Mouse (Mus musculus) adrenal gland (tissue): ENCODE measurements around the gene Pmp22.

Experiments used
- intact Hi-C: fragments of 180-260 bp; cut with DNase I; formaldehyde crosslinking; loops from one replicate; pipeline ENCODE4 v1.15.1; 2025
- long read RNA-seq, 2 experiments: library from polyadenylated mRNA; unstranded; transcript quantifications; one replicate each; pipeline ENCODE4 v2.0.0; 2020; ENCODE audit warnings: borderline replicate concordance in 1 of 2; ENCODE audit not compliant: insufficient replicate concordance in 1 of 2

Pmp22 gene
- long read RNA-seq, experiment 1, transcript Pmp22-202 (4 exons, 733 nt) = minor isoform, 23 of 148 reads
- long read RNA-seq, experiment 1, transcript Pmp22-201 (5 exons, 1,800 nt) = major isoform, 94 of 148 reads
- long read RNA-seq, experiment 1, partial matches to known transcripts = 11 of 148 reads
- long read RNA-seq, experiment 1, other reads (novel, unspliced or antisense) = 16 of 148 reads
- long read RNA-seq, experiment 2, transcript Pmp22-201 (5 exons, 1,800 nt) = major isoform, 101 of 145 reads
- long read RNA-seq, experiment 2, transcript Pmp22-202 (4 exons, 733 nt) = minor isoform, 25 of 145 reads
- long read RNA-seq, experiment 2, partial matches to known transcripts = 8 of 145 reads
- long read RNA-seq, experiment 2, other reads (novel, unspliced or antisense) = 10 of 145 reads

DNA sequence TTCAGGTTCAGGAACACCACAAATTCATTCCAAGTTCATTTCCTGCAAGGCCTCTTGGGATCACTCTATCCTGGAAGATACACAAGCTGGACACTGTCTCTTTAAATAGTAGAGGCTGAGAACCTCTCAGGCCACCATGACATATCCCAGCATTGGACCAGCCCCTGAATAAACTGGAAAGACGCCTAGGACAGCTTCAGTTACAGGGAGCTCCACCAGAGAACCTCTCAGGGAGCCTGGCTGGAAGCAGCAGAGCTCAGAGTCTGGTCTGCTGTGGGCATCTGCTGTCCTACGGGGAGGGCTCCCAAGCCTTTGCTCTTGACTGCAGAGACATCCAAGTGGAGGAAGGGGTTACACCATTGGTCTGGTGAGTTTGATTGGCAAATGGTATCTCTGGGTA lies at the start of gene Pmp22:
TSS of gene Pmp22 (plus strand) at position 199 of the 400 bp plus-strand sequence.
- intact Hi-C loops = no loop called here

DNA sequence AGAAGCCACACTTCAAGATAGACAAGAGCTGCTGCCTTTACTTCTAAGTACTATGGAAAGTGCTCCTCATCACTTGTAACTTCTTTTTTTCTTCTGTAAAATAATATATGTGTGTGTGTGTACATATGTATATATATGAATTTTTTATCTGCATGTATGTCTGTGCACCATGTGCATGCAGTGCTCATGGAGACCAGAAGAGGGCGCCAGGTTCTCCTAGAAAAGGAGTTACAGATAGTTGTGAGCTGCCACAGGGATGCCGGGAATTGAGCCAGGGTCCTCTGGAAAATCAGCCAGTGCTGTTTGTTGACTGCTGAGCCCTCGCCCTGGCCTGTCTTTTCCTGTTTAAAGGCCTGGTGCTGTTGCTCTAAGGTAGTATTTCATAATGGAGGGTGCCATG lies 44.2 kb upstream of the Pmp22 start:
- intact Hi-C loops = no loop called here

DNA sequence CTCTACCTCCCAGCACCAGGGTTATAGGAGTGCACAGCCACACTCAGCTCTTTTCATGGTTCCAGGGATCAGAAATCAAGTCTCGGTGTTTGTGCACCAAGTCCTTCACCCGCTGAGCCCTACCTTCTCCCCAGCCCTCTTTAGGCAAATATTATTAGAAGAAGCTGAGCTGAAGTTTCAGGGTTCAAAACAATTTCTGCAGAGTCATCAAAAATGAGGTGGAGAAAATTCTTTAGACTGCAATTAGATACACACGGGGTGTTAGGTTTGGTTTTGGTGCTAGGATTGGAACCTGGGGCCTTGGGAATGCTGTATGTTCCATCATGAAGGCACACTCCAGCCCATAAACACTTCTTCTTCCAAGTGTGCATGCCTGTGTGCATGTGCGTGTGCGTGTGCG lies 40.1 kb upstream of the Pmp22 start:
- intact Hi-C loops = no loop called here

DNA sequence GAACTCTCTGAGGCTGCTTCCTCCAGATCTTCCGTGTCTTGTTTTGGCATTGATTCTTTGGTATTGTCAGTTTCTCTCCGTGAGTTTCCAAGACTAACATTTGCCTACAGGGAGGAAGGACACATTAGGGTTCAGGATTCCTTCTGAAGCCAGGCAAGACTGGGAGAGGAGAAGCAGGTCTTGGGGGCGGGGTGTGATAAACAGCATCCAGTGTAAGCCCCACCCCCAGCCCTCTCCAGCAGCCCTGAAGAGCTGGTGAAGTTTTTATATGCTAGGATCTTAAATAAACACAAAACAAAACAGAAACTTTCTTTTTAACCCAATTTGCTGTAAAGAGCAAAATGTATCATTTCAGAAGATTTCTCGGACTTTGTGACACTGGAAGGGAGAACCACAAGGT lies 38.6 kb upstream of the Pmp22 start:
- intact Hi-C loops = no loop called here

DNA sequence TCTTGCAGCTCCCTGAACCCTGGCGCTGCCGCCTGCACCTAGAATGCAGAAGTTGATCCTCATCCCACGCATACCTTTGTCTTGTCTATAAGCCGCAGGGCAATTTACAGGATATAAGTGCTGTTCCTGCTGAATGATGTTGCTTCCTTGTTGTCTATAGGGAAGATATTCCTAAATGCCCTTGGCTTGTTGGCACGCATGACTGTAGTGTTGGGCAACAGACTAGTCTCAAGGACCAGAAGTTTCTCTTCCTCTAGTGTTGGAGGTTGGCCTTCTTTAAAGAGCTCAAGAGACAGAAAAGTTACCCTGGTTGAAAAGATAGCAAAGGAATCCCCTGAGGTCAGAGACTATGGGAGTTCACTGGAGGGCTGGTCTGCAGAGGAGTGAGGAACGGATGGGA lies 37.8 kb upstream of the Pmp22 start:
- intact Hi-C loops = no loop called here

DNA sequence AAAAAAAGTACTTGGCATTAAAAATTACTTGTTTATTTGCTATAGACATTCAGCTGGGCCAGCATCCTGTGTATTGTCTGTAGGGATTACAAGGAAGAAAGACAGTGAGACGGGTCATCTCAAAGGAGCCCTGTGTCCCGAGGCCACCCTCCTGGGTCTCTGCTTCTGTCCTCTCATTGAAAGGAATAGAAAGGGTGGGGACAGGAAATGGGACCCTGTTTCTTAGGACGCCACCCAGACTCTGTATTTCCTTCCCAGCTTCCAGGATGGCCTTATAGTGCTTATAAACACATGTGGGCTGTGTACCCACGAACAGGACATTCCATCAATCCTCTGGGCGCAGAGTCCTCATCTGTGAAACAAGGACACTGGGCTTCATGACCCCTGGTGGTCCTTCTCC lies 36.5 kb upstream of the Pmp22 start:
- intact Hi-C loops = no loop called here

DNA sequence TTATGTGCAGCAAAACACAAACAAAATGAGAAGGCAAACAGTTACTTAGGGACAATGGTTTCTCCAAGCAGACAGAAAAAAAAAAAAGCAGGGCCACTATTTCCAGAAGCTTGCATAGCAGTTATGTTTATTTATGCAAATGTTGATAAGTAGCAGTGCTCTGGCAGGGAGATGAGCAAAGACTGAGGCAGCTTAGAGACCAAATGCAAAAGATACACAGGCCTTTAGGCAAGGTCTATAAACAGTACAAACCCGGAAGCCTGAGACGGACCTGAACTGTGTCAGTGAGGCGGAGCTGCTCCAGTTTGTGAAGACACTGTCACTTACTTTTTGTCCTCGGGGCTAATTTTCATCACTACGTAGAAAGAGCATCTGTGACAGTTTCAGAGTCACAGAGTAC lies 35.2 kb upstream of the Pmp22 start:
- intact Hi-C loops = no loop called here

DNA sequence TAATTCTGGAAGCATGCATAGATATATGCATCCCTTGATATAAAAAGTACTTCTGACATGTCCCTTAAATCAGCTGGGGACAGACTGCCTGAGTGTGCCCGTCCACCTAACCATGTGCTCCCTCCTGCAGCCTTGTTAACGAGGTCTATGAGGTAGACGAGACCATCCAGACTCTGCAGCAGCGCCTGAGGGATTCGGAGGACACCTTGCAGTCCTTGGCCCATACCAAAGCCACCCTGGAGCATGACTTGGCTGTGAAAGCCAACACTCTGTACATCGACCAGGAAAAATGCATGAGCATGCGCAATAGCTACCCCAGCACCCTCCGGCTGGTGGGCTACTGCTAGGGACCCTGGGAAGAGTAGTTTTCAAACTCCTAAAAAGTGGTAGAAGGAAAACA lies 34.3 kb upstream of the Pmp22 start:
- intact Hi-C loops = no loop called here

DNA sequence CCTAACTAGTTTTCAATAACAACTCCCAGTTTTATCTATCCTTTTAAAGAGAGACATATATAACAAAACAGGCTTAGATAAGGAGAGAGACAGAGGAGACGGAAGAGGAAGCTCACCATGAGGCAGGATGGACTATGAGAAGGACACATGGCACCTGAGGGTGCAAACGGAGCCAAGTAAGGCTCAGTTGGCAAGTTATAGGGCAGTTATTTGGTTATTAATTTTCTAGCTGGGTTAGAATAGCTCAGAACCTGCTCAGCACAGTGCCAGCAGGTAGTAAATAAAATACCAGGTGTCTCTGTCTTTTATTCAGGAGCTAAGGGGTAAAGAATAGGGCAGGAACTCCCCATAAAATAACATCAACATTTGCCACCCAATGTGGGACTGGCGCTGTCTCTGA lies 30.8 kb upstream of the Pmp22 start:
- intact Hi-C loops = no loop called here

DNA sequence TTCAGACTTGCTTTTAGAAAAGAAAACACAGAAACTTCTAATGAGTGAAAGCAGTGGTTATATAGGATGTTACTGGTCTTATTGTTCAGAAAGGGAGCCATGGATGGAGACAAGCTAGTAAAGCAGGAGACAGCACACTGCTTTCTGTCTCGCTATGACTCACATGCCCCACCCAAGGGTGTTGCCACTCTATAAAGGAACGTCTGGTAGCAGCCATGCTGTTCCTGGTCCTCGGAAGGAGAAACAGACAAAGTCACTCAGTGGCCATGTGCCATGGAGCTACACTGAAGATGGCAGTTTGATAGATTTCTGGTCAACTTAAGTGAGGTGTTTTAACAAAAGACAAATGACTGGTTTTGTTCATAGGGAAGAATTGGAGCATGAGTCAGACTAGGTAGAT lies 29.4 kb upstream of the Pmp22 start:
- intact Hi-C loops = no loop called here

DNA sequence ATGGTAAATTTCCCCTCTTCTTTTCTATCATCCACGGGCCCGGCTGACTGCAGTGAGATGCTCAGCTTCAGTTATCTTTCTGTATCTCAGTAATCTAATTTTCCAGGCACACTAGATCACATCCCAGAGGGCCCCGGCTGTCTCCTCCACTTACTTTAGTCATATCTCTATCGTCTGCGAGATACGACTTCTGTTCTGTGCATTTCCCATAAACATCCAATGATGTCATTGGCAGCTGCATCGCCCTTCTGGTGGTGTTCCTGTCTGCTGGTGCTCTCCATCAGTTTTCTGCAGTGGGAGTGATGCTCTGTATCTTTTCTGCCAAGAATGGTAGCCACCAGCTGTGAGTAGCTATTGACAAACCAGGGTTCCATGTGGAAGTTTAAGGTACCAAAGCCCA lies 25.5 kb upstream of the Pmp22 start:
- intact Hi-C loops = no loop called here

DNA sequence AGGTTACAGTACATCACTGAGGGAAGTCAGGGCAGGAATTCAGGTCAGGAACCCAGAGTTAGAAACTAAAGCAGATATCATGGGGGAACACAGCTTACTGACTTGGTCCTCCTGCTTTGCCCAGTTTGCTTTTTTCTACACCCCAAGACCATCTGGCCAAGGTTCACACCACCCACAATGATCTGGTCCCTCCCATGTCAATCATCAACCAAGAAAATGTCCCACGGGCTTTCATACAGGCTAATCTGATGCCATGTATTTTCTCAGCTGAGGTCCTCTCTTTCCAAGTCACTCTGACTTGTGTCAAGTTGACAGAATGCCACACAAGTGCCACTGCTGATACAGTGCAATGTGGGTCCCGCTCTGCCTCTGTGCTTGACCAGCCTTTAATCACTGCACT lies 24.8 kb upstream of the Pmp22 start:
- intact Hi-C loops = no loop called here

DNA sequence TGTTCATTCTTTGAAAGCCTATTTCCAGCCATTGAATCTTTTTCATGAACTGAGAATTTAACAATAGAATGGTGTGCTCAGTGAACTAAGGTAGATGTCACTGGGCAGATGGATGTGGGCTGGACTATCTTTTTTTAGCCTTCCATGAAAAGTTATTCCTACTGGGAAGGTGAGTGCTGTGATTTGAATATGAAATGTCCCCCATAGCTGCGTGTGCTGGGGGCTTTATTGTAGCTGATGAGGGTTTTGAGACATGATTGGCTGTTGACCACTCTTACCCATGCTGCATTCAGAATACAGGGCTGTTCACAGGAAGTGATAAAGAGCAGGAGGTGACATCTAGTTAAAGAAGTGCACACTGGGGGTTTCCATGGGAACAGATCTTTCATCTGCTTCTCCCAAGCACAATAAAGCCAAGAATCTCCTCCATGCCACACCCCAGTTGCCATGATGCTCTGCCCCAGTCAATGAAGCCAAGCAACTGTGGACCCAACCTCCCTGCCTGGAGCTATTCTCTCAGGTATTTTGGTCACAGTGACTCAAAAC lies 19.5 kb upstream of the Pmp22 start:
- intact Hi-C loops = no loop called here

DNA sequence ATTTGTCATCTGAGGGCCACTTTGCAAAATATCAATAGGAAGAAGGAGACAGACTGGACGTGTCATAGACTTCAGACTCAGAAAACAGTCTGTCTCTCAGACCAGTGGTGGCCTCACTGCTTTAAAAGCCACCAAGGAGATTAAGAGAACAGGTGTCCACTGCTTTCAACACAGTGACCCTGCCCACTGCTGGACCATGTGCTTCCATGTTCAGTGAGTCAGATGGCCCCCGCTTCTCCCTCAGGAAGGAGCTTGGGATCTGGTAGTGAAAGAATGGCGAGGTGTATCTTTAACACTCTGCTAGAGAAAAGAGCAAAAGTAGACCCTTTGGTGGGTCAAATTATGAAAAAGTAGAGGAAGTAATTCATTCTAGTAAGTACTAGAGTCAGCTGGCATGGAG lies 18.5 kb upstream of the Pmp22 start:
- intact Hi-C loops = no loop called here

DNA sequence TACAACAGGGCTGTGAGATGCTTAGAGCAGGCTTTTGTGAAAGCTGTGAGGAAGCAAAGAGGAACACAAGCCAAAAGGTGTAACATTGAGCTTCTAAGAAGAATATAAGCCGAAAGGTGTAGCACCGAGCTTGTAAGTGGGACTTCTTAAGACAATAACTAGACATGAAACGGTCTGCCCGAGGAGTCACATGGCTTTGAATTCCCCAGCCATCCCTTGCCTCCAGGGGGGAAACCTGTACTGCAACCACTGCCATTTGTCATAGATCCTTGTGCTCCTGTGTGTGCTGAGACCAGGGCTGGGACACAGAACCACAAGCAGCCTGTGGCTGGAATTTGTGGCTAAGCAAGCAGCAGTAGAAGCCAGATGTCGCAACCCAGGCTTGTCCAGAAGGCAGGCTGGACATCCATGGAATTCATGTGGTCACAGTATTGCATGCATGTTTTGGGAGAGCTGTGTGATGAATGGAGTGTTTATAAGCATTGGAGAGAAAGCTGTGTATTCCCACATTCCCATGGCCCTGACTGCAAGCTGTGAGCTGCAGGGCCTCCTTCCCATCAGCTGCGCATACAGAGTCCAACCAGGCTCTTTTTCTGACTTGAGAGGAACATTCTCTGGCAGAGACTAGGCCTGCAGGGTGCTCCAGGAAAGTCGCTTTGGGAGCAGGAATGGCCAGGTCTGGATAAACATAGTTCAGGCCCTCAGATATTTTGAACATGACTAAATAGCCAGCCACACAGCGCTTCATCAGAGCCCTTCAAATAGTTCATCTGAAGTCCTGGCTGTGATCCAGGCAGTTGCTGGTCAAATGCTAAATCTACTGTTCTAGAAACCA lies 13.8 kb upstream of the Pmp22 start:
- intact Hi-C loops = no loop called here

DNA sequence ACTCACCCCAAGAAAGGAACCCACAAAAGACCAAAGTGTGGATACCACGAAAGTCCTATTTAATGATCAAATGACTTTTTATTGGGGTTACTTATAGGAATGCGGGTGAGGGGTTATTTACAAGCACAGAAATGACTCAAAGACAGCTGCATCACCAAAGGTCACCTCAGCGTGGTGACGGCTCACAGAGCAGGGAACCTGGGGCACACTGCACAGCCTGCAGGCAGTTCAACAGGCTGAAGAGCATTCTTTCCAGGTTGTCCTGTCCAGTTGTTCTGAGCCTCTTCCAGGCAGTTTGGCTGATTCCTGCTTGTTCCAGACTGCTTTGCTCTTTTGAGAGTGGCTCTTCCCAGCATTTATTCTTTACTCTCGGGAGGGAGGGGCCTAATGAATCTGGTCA lies 12.1 kb upstream of the Pmp22 start:
- intact Hi-C loops = no loop called here

DNA sequence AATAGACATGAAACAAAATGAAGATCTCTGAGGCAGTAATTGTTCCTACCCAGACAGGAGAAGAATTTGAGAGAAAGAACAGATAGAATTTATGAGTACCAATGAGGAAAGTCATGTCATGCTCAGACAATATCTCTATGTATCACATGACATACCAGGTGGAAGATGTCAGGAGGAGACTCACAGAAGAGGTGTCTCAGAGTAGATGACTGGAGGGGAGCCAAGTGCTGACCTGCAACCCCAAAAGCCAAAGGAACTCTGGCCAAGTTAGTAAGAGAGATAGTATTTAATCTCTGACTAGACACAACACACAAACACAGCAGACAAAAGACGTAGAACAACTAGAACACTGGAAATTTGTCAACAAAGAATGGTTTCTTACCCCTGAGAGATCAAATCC lies 11.5 kb upstream of the Pmp22 start:
- intact Hi-C loops = no loop called here

DNA sequence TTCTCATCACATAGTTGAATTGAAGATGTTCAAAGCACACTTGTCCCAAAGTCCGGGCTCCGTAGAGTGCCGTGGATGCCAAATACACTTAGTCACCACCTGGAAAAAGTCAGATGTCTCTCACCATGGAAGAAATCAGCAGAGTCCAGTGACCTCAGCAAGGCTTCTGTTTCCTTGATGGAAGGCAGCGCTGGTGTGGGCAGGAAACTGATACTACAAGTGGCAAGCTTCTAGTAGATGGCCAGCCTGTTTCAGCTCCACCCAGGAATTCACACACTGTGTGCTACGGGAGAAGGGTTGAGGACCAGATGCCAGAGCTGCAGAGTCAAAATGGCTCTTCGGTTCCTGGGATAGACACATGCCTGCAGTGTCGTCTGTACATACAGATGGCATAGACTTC lies 9.0 kb upstream of the Pmp22 start:
- intact Hi-C loops = no loop called here

DNA sequence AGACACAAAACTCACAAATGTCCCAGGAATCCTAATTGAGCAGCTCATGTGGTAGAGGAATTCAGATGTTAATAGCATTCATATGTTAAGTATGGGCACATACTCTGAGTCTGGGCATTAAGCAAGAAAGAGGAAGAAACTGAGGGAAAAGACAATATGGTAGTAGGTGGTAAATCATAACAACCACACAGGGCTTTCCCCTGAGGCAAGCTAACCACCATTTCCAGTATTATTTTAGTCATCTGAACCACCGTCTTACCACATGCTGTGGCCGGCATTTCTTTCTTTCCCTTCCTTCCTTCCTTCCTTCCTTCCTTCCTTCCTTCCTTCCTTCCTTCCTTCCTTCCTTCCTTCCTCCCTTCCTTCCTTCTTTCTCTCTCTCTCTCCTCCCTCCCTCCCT lies 6.5 kb upstream of the Pmp22 start:
- intact Hi-C loops = no loop called here

DNA sequence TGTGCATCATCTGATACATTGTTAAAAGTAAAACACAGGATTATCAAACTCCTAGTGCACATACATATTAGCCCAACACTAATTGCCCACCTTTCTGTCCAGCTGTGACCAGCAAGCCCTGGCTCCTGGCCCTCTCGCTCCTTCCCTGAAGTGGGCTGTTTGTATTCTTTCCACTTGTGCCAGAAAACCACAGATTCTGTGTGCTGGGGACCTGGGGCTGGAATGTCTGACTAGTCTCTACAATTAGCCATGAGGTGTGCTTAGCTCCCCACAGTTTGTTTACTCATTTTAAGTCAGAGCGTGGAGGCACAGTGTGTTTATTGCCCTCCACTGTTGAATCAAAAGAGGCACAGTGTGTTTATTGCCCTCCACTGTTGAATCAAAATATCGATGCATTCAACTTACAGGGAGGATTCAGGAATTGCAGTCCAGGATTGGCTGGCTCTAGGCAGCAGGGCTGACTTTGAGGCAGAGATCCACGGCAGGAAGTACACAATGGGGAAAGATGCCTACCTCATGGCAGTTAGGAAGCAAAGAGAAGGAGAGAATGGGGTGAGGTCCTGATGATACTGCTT lies 5.9 kb upstream of the Pmp22 start:
- intact Hi-C loops = no loop called here

DNA sequence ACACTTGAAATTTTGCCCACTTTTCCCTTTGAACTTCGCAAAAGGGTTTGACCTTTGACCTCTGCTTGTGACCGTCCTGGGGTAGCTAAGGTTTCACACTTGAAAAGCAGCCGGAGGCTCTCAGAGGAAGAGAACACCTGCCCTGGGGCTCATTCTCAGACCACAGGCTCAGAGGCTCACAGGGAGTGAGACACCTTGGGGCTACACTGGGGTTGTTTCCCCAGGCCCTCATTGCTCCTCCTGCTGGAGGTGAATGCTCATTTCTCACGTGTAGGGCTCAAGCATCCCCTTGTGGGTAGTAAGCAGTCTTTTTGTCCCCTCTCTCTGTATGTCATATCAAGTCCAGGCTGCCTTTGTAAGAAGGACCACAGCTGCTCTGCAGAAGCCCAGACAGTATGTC lies 4.5 kb upstream of the Pmp22 start:
- intact Hi-C loops = no loop called here

DNA sequence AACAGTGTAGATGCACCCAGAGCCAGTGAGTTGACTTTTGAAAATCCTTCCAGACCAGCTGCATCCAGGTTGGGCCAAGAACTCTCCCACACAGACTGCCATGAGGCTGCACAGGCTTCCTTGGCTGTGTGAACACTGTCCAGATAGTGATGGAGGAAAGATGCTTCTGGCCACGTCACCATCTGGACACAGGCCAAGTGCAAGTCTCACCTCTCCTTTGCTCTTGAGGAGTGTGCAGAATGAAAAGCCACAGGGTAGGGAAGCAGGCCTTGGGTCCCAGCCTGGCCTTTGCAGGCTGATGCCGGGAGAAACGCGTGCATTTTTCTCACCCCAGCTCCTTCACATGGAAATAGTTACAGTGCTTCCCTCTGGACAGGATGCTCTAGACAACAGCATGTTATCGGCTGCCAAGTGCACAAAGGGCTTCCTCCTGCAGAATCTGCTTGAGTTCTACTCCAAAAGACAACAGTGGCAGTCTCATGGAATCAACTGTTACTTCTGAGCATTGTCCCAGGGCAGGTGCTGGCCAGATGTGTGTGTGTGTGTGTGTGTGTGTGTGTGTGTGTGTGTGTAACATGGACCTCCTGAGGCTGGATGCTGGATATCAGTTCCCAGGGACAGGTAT lies 2.8 kb upstream of the Pmp22 start:
- intact Hi-C loops = no loop called here
